Mouse (Mus musculus) gastrocnemius, adult 2 months (tissue): ENCODE data around the gene Snta1. TPM values are rescaled to one million over a fixed set of nuclear protein-coding genes. Genes with fewer than 3 reads are reported as not detected.

Experiments used
- DNase-seq: peaks from one replicate; pipeline ENCODE4 v3.0.0; 2022
- H3K27ac ChIP-seq: fragments of 200-600 bp; 2 replicates; pipeline ENCODE4 v1.8.1; 2022; ENCODE audit warnings: mild to moderate bottlenecking
- H3K4me3 ChIP-seq: fragments of 200-600 bp; 2 replicates; pipeline ENCODE4 v1.8.1; 2022; ENCODE audit warnings: mild to moderate bottlenecking, moderate library complexity
- CTCF ChIP-seq: fragments of 200-600 bp; IDR thresholded peaks from 2 replicates; pipeline ENCODE4 v1.8.1; 2022; ENCODE audit warnings: antibody characterized with exemption, mild to moderate bottlenecking, moderate library complexity
- intact Hi-C: fragments of 180-260 bp; cut with DNase I; formaldehyde crosslinking; loops from one replicate; pipeline ENCODE4 v1.15.1; 2025
- total RNA-seq, 2 experiments: library from RNA; stranded (reverse); gene quantifications; 2 replicates each; pipeline ENCODE4 v1.2.3; 2021

The Snta1 gene
- total RNA-seq, 2 experiments from 2014 or later = 245 to 247 TPM

GRCm38 (mm10) chr2:154434690-154435089, 26.8 kb upstream of the Snta1 start:
- no peak for TF ChIP-seq CTCF
- Histone ChIP-seq H3K27ac (no peak overlapping the region), H3K4me3 (no peak overlapping the region)
- intact Hi-C loops = loop anchor here (5.0 kb wide), 1 partner anchor 58 kb away; no protein-coding TSS in a partner anchor
- no peak for DNase-seq

GRCm38 (mm10) chr2:154433391-154433790, 25.5 kb upstream of the Snta1 start:
- intact Hi-C loops = no loop called here
- no peak for TF ChIP-seq CTCF
- Histone ChIP-seq H3K27ac (no peak overlapping the region), H3K4me3 (no peak overlapping the region)
- no peak for DNase-seq

- intact Hi-C loops = no loop called here
- Histone ChIP-seq H3K27ac (no peak overlapping the region), H3K4me3 (no peak overlapping the region)
- TF ChIP-seq CTCF = no peak
- DNase-seq = no peak
Measured at GRCm38 (mm10) chr2:154432696-154433095, 24.8 kb upstream of the Snta1 start.

GRCm38 (mm10) chr2:154430566-154430965, 22.7 kb upstream of the Snta1 start:
- H3K27ac ChIP-seq = no peak overlapping the region
- no peak for TF ChIP-seq CTCF
- no peak for DNase-seq
- H3K4me3 ChIP-seq = no peak overlapping the region
- intact Hi-C loops = no loop called here

GRCm38 (mm10) chr2:154427853-154428360, 20.0 kb upstream of the Snta1 start:
- H3K4me3 ChIP-seq = no peak overlapping the region
- peak; percentile 42 for DNase-seq
- intact Hi-C loops = no loop called here
- TF ChIP-seq CTCF = no peak
- no peak overlapping the region for H3K27ac ChIP-seq

GRCm38 (mm10) chr2:154426905-154427852, 19.3 kb upstream of the Snta1 start:
- intact Hi-C loops = no loop called here
- no peak for DNase-seq
- H3K4me3 ChIP-seq = peak overlapping the region; percentile 57
- no peak for TF ChIP-seq CTCF
- no peak overlapping the region for H3K27ac ChIP-seq

GRCm38 (mm10) chr2:154426188-154426904, 18.4 kb upstream of the Snta1 start:
- Histone ChIP-seq H3K4me3 (peak overlapping the region; percentile 57), H3K27ac (no peak overlapping the region)
- no peak for TF ChIP-seq CTCF
- no peak for DNase-seq
- intact Hi-C loops = no loop called here

- TF ChIP-seq CTCF = peak; percentile 25; the same call in 1 of the 2 replicates
- no peak for DNase-seq
- Histone ChIP-seq H3K4me3 (no peak overlapping the region), H3K27ac (no peak overlapping the region)
- intact Hi-C loops = no loop called here
Measured at GRCm38 (mm10) chr2:154425522-154425921, 17.6 kb upstream of the Snta1 start.

- TF ChIP-seq CTCF = no peak
- H3K27ac ChIP-seq = no peak overlapping the region
- intact Hi-C loops = no loop called here
- H3K4me3 ChIP-seq = no peak overlapping the region
- no peak for DNase-seq
Measured at GRCm38 (mm10) chr2:154423548-154423947, 15.6 kb upstream of the Snta1 start.

- H3K4me3 ChIP-seq = no peak overlapping the region
- intact Hi-C loops = no loop called here
- no peak overlapping the region for H3K27ac ChIP-seq
- no peak for DNase-seq
- no peak for TF ChIP-seq CTCF
Measured at GRCm38 (mm10) chr2:154422181-154422580, 14.3 kb upstream of the Snta1 start.

- DNase-seq = no peak
- no peak overlapping the region for H3K4me3 ChIP-seq
- intact Hi-C loops = no loop called here
- no peak overlapping the region for H3K27ac ChIP-seq
- no peak for TF ChIP-seq CTCF
Measured at GRCm38 (mm10) chr2:154420942-154421731, 13.2 kb upstream of the Snta1 start.

- Histone ChIP-seq H3K27ac (no peak overlapping the region), H3K4me3 (no peak overlapping the region)
- DNase-seq = no peak
- intact Hi-C loops = loop anchor here (10.0 kb wide), 1 partner anchor 525 kb away; no protein-coding TSS in a partner anchor
- TF ChIP-seq CTCF = no peak
Measured at GRCm38 (mm10) chr2:154419631-154420515, 12.0 kb upstream of the Snta1 start.
